Mouse (Mus musculus) testis, adult 2 months (tissue): ENCODE data around the gene Nlk.

ENCODE experiments used
- CTCF ChIP-seq: fragments of 200-500 bp; IDR thresholded peaks from 2 replicates; pipeline ENCODE4 v1.5.1; 2012; ENCODE audit warnings: low read depth, mild to moderate bottlenecking, inconsistent platforms, low read length, moderate library complexity; ENCODE audit not compliant: control insufficient read depth, insufficient read depth, insufficient replicate concordance
- POLR2A ChIP-seq: fragments of 200-500 bp; IDR thresholded peaks from 2 replicates; pipeline ENCODE4 v1.6.1; 2012; ENCODE audit warnings: low read depth, mild to moderate bottlenecking, inconsistent platforms, low read length, moderate library complexity; ENCODE audit not compliant: control insufficient read depth

GRCm38 (mm10) chr11:78547718-78548460, 149.3 kb downstream of the Nlk start:
- no peak for TF ChIP-seq CTCF
- no peak for TF ChIP-seq POLR2A
